Mouse (Mus musculus) spleen, postnatal 4 days (tissue): ENCODE results near the gene Snapin.

Source experiments
- DNase-seq, 2 experiments: peaks; one replicate each; pipeline ENCODE4 v3.0.0; 2022; ENCODE audit warnings: low spot score in 2 of 2

Snapin gene

GRCm38 (mm10) chr3:90505216-90505615, 14.4 kb upstream of the Snapin start:
- no peak for DNase-seq

- no peak for DNase-seq
Observed at GRCm38 (mm10) chr3:90503444-90503843, 12.6 kb upstream of the Snapin start.

GRCm38 (mm10) chr3:90497597-90497996, 6.8 kb upstream of the Snapin start:
- no peak for DNase-seq

- no peak for DNase-seq
Observed at GRCm38 (mm10) chr3:90495850-90496525, 5.2 kb upstream of the Snapin start.

GRCm38 (mm10) chr3:90493831-90494540, 3.2 kb upstream of the Snapin start:
- DNase-seq, result no peak

- peak in 1 of 2 experiments; percentile 56 for DNase-seq
Observed at GRCm38 (mm10) chr3:90491350-90491749, 517 bp upstream of the Snapin start.

- DNase-seq, result no peak
Observed at GRCm38 (mm10) chr3:90488576-90488975, 2.3 kb downstream of the Snapin start.

GRCm38 (mm10) chr3:90486998-90487397, 3.8 kb downstream of the Snapin start:
- DNase-seq, result no peak

GRCm38 (mm10) chr3:90475831-90476611, 14.8 kb downstream of the Snapin start, which contains the start of gene Ilf2:
TSS of gene Ilf2 (plus strand) at chr3:90476126.
- peak; percentile 93 to 95 for DNase-seq

GRCm38 (mm10) chr3:90475151-90475830, 15.5 kb downstream of the Snapin start:
- DNase-seq, result no peak

GRCm38 (mm10) chr3:90472213-90472612, 18.6 kb downstream of the Snapin start:
- DNase-seq, result peak; percentile 70 to 79

GRCm38 (mm10) chr3:90467618-90468300, 23.1 kb downstream of the Snapin start:
- DNase-seq, result no peak

- no peak for DNase-seq
Observed at GRCm38 (mm10) chr3:90466311-90466766, 24.5 kb downstream of the Snapin start.

- peak in 1 of 2 experiments; percentile 69 for DNase-seq
Observed at GRCm38 (mm10) chr3:90465686-90466310, 25.0 kb downstream of the Snapin start, which contains the start of gene Npr1. TSS of gene Npr1 (minus strand) at chr3:90465866.

- DNase-seq, result no peak
Observed at GRCm38 (mm10) chr3:90465081-90465685, 25.6 kb downstream of the Snapin start.

- DNase-seq, result peak in 1 of 2 experiments; percentile 71
Observed at GRCm38 (mm10) chr3:90464552-90465080, 26.2 kb downstream of the Snapin start.

- no peak for DNase-seq
Observed at GRCm38 (mm10) chr3:90462579-90462978, 28.3 kb downstream of the Snapin start.

- no peak for DNase-seq
Observed at GRCm38 (mm10) chr3:90461935-90462334, 28.9 kb downstream of the Snapin start.

GRCm38 (mm10) chr3:90460315-90460714, 30.5 kb downstream of the Snapin start:
- DNase-seq, result no peak

GRCm38 (mm10) chr3:90459727-90460126, 31.1 kb downstream of the Snapin start:
- DNase-seq, result no peak
